Mouse (Mus musculus) cerebellum, postnatal 4 days (tissue): ENCODE results near the gene Prr22.
A peak's percentile ranks its signal among the peaks of the same experiment; 100 is the strongest.

Experiments
- DNase-seq, 2 experiments: peaks; one replicate each; pipeline ENCODE4 v3.0.0; 2022; ENCODE audit warnings: low spot score in 2 of 2, mixed read lengths in 1 of 2

Gene Prr22

GRCm38 (mm10) chr17:56805784-56806183 lies 35.7 kb downstream of the Prr22 start:
- no peak for DNase-seq

- DNase-seq: peak; percentile 76 to 86
Measured at GRCm38 (mm10) chr17:56808518-56808917, 38.5 kb downstream of the Prr22 start.

- peak; percentile 87 to 95 for DNase-seq
Measured at GRCm38 (mm10) chr17:56810245-56810644, 40.2 kb downstream of the Prr22 start.

GRCm38 (mm10) chr17:56814316-56815056 lies 44.4 kb downstream of the Prr22 start:
- DNase-seq: peak; percentile 49 to 73

GRCm38 (mm10) chr17:56815057-56815345 lies 45.0 kb downstream of the Prr22 start:
- no peak for DNase-seq

DNA sequence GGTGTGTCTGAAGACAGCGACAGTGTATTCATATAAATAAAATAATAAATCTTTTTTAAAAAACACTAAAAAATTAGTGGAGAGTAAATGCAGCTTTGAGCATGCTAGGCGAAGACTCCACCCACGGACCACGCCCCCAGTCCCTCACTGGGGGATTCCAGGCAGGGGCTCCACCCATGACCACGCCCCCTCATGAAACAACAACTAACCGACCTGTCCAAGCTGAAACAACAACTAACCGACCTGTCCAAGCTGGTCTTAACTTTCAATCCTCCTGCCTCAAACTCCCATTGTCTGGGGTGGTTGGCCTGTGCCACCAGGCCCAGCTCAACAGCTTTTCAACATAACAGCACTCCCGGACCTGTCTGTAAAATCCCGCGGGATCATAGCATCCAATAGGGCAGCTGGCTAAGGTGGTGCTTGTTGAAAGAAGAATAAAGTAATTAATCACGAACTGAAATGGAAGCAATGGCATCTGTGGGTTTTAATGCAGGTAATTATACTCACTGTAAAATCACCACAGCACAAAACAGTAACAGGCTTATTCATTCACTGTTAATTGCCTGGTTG lies 48.1 kb downstream of the Prr22 start:
- DNase-seq: no peak

DNA sequence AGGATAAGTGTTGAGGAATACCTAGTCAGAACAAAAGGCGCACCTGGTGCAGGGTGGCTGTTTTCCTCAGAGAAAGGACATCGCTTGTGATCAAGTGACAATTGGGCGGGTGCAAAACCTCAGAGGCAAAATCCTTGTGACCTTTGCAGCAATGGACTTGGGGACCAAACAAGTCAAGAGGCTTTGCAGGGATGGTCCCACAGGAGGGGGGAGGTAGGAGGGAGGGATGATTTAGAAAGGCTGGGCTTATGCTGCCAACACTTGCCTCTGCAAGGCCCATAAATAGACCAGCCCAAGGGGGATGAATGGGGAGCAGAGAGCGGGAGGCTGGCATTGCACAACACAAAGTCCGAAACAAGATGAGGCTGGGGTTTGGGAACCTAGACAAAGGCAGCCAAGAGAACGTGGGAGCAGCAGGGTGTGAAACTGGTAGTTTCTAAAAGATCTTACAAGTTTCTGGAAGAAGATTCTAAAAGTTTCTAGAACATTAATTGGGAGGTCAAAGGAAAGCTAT lies 49.0 kb downstream of the Prr22 start:
- no peak for DNase-seq

DNA sequence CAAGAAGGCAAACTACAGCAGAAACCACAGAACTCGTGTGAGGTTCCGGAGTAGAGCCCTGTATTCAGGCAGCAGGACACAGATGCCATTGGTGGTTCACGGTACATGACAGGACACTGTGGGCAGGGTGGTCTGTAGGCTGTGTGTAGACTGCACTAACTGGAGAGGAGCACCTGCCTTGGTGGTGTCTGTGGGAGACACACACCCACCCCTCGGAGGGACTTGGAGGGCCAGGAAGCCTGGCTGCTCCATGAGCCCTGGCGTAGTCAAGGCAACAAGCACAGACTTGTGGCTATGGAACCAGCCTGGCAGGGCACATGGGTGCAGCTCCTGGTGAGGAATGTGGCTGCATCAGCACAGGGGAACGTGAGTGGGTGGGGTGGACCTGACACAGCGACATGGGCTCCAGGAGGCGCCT lies 49.7 kb downstream of the Prr22 start:
- no peak for DNase-seq
